Mouse (Mus musculus) embryo, embryonic 11.5 days (tissue): ENCODE measurements around the gene Tecpr2.

Source experiments
- DNase-seq: peaks from one replicate; pipeline ENCODE4 v3.0.0-alpha.2; 2012; ENCODE audit warnings: low read depth, low spot score

Tecpr2 gene

DNA sequence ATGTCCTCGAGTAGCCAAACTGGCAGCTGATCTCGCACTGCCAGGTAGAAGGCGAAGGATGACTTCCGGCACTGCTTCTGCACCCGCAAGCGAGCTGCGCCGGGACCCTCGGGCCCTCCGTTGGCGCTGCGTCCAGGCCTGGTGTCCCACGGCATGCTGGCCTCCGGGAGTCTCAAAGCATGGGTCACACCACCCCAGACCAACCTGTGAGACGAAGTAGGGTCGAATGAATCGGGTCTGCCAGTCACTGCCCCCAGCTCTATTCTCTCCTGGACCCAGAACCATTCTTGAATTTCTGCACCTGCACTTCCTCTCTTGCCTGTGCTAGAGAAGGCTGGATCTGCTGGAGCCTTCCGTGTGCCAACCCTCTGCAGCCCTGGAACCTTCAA, 88.3 kb downstream of the Tecpr2 start:
- no peak for DNase-seq

DNA sequence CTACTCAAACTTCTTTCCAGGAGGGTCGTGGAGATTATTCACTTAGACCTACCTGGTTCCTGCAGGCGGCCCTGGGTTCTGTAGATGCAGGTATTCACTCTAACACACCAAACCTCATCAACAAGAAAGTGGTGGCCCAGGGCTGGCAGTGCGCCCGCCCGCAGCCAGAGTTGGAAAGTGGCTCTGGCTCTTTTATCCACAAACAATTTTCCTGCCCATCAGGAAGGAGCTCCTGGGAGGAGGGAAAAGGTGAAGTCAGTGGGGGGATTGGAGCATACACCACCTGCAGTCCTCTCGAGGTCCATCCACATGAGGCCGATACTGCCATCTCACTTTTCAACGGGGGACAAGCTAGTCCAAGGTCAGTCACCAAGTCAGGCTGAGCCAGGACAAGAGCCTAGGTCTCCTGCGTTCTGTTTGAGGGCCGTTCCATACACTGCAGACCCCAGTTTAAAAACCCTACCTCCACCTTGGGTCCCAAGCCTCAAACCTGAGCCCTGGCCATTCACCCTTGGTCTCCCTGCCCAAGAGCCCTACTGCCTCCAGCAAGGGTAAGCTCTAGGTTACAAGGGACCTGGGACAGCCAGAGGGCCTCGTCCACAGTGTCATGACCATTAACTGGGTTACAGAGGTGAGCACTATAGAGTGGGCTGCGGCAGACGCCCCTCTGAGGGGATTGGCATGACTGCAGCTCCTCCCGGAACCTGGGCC, 89.0 kb downstream of the Tecpr2 start:
- DNase-seq, result no peak

DNA sequence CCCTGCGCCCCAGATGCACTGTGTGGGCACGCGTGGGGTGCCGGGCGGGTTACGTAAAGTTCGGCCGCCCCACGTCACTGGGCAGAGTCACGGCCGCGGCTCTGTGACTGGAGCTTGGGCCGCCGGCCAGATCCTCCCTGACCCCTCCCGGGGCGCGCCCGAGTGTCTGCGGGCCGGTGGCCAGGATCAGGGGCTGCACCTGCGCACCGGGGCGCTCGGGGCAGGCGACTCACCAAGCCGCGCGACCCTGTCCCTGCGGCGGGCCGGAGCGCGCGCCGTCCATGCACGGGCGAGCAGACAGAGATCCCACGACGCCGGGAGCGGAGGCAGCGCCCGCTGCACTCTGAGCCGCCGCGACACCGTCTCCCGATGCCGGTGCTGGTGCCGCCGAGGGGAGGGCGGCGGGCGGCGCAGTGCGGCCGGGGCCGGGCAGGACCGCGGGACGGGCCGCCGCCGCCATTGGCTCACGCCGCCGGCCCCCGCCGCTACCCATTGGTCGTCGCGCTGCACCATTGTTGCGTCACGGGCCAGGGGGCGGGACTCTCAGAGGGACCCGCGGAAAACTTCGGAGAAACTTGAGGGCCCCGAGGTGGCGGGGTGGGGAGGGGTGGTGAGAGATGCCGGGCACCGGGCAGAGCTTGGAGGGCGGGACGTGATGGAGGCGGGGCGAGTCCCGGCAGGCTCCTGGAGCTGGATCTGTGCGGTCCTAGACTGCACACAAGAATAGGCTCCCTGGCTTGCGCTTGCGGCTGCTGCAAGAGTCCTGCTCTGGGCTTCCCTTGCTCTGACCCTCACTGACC, 89.7 kb downstream of the Tecpr2 start, which contains the start of gene Ankrd9:
TSS of gene Ankrd9 (minus strand) at position 434 of the 800 bp plus-strand sequence.
- peak; percentile 92 for DNase-seq

DNA sequence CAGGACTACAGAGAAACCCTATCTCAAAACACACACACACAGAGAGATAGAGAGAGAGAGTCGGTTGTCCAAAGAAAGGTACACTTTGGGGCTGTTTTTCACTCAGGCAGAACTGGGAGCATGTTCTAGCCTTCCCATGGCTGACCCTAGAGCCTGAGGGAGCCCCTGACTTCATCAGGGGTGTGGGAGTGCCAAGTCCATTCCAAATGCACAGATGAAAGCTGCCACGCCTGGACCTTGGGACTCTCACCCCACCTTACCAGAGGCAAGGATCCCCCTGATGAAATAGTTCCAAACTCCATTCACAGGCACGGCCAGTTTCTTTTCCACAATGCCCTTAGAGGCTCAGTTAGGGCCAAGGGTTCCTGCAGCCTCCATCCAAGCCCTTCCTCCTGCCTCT, 90.7 kb downstream of the Tecpr2 start:
- DNase-seq, result no peak

DNA sequence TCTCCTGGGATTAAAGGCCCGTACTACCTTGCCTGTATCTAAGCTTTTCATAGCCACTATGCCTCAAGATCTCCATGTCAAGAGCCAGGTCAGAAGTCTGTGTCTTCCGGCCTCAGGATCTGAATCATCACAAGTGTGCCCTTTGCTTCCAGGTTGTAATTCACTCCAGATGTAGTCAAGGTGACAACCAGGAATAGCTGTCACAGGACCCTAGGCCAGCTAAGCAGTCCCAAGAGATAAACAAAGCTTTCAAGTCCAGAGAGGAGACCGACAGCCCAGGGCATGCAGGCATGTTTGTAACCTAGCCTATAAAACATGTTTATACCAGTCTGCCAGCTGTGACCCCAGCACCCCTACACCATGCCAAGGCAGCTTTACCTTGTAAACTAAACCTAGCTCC, 92.7 kb downstream of the Tecpr2 start:
- no peak for DNase-seq

DNA sequence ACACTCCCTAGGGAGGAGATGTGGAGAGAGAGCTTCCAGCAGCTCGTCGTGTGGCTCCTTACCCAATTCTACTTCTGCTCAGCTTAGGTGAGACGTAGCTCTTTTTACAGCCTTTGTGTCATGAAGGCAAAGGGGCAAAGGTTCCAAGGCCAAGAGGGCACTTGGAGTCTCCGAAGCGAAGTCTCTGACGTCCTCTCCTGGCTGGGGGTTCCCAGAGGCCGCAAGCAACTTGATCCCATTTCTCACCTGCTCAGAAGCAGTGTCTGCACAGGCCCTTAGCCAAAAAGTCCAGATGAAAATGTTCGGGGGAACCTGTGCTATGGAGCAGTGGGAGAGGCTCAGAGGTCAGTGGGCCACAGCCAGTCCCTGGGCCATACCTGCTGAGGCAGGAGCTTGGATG, 94.0 kb downstream of the Tecpr2 start:
- no peak for DNase-seq

DNA sequence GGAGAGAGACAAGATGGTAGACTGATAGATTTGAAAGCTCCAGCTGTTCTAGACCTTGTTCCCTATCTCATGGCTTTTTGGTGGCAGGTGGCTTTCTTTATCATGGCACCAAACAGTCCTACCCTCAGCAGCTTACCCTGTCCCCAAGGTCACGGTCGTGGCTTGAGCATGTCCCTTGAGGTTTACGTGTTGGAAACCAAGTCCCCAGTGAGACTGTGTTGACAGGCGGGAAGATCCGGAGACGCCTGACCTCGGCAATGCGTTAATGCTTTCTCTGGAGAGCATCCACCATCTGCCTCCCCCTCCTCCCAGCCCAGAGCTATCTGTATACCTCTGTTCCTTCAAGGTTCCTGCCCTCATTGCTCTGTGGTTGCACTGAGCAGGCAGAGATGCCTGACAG, 94.7 kb downstream of the Tecpr2 start:
- DNase-seq, result no peak

DNA sequence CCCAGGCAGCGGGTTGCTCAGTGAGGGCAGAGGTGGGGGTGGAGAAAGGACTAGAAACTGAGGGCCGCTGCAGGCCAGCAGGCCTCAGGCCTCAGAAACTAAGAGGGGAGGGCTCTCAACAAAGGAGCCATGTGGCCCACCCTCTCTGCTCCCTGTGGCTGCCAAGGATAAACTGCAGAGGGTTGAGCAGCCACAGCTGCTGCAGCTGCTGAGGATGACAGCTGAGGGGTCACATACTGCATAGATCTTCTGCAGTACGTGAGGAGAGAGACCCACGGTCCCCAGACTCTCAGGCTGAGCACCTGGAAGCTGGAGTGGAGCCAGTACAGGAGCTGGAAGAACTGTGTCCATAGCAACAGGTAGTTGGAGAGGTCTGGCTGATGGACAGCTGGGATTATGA, 95.5 kb downstream of the Tecpr2 start:
- DNase-seq, result no peak

DNA sequence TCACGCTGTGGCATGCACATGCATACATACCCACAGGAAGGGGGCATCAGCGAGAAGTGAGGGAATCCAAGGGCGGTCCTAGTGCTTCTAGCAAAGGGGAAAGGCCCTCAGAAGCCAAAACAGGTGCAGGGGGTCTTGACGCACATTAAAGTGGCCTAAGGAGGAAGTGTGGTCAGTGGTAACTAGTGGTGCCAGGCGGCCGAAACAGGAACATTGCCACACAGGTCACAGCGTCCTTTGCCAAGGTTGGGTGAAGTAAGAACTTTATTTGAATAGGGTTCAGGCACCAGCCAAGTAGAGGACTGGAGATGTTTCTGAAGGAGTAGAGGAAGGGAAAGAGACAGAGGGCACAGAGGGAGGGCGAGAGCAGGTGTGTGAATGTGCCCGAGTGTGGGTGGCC, 96.1 kb downstream of the Tecpr2 start:
- DNase-seq, result no peak

DNA sequence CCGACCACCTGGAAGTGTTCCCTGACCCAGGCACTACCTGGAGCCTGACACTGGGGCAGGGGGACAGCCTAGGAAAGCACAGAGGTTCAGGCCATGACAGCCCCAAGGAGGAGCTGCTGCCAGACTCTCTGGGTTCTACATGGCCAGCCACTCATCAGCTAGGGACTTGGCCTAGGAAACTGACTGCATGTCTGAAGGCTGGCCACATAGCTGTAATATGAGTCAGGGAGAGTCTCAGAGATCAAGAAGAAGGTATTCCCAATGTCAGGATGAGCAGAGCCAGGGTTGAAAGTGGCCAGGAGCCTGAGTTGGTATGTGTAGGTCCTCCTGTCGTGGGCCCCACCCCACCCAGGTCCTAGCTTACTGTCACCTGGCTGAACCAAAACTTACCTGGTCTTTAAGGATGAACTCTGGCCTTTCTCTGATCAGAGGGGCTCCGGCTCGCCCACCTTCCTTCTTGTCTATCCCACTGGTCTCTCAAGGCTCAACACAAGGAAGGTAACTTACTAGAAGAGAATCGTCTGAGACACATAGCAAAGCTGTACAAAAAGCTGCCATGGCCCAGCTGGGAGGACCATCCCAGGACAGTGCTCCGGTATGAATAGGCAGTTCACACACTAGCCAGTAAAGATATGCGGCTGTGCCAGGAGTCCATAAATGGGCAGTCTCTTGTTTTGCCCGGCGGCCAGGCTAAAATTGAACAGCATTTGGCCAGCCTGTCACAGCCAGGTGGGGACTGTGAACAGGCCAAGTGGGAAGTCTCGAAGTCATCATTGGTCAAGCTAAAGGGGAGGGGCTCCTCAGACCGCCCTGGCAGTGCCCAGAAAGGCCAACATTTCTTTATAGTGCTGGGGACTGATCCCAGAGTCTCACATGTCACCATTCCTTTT, 97.7 kb downstream of the Tecpr2 start:
- DNase-seq, result no peak

DNA sequence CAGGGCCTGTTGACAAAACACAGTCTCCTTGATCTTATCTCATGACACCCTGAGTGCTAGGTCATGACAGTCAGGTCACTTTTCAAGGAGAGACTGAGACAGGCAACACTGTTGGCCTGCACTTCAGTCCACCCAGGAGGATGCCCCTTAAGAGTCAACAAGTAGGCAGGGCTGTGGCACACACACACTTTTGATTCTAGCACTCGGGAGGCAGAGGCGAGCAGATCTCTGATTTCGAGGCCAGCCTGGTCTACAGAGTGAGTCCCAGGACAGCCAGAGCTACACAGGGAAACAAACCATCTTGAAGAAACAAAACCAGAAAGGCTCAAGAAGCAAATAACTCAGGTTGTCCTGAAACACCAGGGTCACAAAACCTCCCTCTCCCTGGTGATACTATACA, 100.3 kb downstream of the Tecpr2 start:
- DNase-seq, result no peak

DNA sequence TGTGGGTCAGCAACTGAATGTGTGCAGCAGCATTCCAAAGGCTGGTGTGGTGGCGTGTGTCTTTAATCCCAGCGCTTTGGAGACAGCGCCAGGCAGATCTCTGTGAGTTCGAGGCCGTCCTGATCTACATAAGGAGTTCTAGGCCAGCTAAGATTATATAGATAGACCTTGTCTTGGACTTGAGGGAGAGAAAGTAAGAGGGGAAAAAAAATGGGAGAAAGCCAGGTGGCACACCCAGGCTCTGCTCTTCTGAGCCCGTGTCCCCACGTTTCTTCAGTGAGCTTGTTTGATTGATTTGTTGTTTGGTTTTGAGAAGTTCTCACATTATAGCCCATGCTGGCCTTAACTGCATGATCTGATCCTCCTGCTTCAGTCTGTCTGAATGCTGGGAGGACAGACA, 101.4 kb downstream of the Tecpr2 start:
- DNase-seq, result no peak

DNA sequence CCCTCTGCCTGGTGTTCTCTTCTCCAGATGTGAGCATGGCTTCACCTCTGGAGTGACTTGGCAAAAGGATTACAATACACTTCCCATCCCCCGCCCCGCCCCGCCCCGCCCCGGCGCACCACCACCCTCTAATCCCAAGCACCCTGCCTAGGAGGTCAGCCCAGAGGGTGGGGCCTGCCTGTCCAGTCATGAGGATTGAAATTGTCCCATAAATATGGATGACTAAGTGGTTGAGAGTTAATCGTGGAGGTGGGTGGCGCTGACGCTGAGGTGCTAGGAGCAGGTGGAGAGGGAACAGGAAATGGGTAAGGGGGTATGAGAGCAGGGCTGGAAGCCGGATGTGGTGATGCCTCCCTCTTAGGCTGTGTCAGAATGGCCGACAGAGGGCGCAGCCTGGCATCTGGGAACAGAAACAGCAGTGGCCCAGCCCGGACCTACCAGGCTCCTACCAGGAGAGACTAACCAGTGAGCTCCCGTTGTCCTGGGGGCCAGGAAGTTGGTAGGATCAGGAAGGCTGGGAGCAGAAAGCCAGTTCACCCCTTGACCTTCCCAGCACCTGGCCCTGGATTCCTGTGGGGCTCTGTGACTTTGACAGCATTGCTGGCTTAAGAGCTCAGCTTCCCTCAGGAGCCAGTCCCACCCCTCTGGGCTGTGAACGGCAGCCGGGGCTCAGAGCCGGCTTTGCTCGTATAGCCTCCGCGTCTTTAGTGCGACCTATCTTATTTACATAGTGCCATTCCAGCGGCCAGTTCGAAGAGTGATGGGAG, 102.5 kb downstream of the Tecpr2 start:
- peak; percentile 66 for DNase-seq

DNA sequence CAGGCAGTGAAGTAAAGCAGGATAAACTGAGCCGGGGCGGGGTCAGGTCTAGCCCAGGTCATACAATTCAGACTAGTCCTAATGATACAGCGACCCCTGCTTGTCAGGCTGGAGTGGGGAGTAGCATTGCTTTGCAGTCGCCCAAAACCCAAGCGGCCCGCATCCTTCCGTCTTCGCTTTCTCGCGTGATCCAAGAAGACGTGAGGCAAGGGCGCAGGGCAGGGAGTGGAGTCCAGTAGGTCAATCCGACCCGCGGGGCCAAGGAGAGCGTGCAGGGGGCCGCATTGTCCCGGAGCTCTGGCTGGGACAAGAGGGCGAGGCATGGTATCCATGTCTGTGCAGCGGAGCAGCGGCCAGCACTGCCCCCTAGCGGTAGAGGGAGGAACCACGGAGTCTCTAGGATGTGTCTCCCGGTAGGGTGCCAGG, 103.1 kb downstream of the Tecpr2 start:
- peak; percentile 81 for DNase-seq

DNA sequence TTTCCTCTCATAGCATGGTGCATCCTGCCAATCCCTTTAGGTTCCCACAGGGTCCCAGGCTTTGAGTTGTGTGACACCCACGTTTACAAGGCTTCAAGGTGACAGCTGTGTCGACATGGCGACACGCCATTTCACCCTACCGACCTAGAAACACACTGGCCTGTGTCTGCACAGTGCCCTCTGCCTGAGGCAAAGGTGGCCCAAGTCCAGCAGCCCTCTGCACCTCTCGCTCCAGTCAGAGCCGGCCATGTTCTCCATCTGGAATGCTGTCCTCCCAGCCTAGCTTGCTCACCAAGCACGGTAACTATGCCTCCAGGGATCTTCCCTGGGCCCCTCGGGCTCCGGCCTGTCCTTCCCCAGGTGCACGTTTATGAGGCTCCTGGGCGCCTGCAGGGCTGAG, 103.7 kb downstream of the Tecpr2 start:
- no peak for DNase-seq

DNA sequence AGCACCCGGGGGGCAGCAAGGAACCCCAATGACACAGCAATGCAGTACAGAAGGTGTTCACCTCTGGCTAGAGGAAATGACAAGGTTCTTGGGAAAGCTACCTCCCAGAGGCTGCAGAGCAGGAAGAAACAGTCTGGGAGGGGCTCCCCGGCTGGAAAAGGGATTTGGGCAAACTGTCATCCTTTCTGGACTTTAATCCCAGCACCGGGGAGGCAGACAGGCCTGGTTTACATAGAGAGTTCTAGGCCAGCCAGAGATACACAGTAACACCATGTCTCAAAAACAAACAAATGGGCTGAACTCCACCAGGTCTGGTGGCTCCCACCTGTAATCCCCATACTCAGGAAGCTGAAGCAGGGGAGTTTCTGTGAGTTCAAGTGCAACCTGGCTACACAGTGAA, 104.2 kb downstream of the Tecpr2 start:
- DNase-seq, result no peak

DNA sequence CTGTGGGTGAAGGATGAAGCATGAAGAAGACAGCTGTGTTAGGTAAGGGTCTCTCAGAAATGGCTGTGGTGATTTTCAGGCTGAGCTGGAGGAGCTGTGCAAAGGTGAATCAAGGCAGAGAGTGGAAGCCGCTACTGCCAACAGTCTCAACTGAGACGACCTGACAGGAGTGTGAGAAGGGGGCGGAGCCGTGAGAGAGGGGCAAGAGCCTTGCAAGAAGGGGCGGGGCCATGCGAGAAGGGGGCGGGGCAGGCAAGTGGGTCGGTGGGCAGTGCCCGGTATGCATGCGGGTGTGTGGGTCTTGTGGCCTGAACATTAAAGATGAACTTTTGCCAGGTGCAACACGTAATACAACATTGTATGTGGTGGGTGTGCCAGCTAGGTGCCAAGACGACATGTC, 105.6 kb downstream of the Tecpr2 start:
- no peak for DNase-seq

DNA sequence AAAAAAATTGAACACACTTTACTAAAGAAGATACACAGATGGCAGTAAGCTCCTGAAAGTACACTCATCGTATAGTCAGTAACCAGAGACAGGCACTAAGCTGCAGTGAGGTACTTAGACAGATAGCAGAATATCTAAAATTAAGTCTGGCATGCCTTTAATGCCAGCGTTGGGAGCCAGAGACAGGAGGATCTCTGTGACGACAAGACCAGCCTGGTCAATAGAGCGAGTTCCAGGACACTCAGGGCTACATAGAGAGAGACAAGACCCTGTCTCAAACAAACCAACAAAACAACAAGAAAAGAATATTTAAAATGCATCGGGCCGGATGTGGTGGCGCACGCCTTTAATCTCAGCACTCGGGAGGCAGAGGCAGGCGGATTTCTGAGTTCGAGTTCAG, 109.0 kb downstream of the Tecpr2 start:
- DNase-seq, result no peak

DNA sequence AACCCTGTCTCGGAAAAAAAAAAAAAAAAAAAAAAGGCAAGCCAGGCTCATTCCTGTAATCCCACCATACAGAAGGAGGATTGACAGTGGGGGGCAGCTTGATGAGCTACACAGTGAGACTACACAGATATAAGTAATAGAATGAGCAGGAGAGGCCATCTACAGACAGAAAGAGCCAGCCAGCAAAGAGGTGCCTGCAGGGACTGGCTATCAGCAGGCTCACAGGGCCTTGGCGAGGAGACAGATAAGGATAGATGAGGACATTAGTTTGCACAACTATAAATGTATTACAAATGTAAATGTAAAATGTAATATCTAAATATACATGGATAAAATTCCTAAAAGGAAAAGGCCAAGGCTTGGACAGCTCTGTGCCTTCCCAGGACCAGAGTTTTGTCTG, 110.8 kb downstream of the Tecpr2 start:
- DNase-seq, result no peak

DNA sequence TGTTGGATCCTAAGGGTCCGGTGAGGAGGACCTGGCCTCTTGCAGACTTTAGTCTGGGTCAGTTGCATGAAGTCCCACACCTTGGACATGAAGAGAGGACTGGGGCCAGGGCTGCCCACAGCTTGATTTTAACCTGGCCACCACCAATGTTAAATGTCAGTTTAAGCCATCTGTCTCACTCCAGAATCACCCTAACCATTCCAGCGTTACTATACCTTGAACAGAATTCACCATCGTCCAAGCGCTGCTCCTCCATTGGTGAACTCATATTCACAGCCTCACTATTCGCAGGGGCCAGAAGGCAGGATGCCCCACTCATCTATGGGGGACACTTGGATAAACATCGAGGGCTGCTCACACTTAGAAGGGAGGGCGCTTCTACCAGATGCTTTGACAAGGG, 111.9 kb downstream of the Tecpr2 start:
- DNase-seq, result no peak

DNA sequence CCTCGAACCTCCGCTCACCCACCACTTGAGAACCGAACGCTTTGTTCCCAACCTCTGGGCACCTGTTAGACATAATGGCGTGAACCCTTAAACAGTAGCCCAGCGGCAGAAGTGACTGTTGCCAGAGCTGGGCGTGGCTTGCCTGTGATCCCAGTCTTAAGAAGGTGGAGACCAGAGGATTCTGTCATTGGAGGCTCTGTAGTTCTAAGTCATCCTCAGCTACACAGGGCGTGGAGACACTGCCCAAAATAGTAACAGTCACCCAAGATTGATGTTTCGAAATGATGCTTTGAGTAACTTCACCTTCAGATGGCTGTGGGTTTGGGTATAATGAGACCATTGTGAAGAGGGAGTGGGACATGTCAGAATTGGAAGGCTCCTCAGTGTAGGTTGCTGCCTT, 115.1 kb downstream of the Tecpr2 start:
- no peak for DNase-seq
